Mouse (Mus musculus): Measurements from ENCODE around the gene Pla2g16.

DNA sequence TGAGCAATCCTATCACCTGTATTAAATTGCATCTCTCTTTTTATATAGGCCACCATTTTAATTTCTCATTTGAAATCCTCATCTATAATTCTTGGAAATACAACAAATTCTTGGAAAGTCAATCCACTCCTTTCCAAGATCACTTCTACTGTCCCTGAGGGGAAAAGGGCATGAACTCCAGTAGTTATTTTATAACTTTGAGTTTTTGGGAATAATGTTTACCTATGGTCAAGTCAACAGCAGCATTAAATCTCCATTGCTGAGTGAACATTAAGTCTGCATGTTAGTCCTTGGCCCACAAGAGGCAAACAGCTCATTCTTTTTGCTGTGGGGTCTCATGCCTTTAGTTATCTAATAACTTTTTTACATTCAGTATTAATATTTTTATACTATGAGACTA lies 75.8 kb downstream of the Pla2g16 start:
- TF ChIP-seq CTCF (IDR thresholded peaks at IDR 0.05; ENCODE audit: low read depth), result no peak
- TF ChIP-seq EP300 (optimal IDR thresholded peaks at IDR 0.05), result no peak
